Mouse (Mus musculus) forebrain, embryonic 11.5 days (tissue): Measurements from ENCODE around the gene Hdc. TPM values are rescaled to one million over a fixed set of nuclear protein-coding genes. Genes with fewer than 3 reads are reported as not detected.

Experiments used
- ATAC-seq: fragments of 200-750 bp; cut with Nextera tagmentation; replicated peaks from 2 replicates; pipeline ENCODE4 v1.8.0; 2017; ENCODE audit warnings: moderate TSS enrichment; ENCODE audit not compliant: low FRiP score
- DNase-seq: peaks from one replicate; pipeline ENCODE4 v3.0.0-alpha.2; 2017; ENCODE audit warnings: low spot score
- H3K27ac ChIP-seq: fragments of 300-500 bp; sonication (generic); 2 replicates; pipeline ENCODE4 v1.5.1; 2014; ENCODE audit warnings: low read depth, low read length
- H3K27me3 ChIP-seq: fragments of 300-500 bp; sonication (generic); 2 replicates; pipeline ENCODE4 v1.6.1; 2014; ENCODE audit warnings: mild to moderate bottlenecking, low read length, mixed read lengths; ENCODE audit not compliant: control insufficient read depth, insufficient read depth
- H3K36me3 ChIP-seq: fragments of 300-500 bp; sonication (generic); 2 replicates; pipeline ENCODE4 v1.6.1; 2014; ENCODE audit warnings: mild to moderate bottlenecking, low read length, moderate library complexity, mixed read lengths; ENCODE audit not compliant: control insufficient read depth, insufficient read depth
- H3K4me1 ChIP-seq: fragments of 300-500 bp; sonication (generic); replicated peaks from 2 replicates; pipeline ENCODE4 v1.6.1; 2014; ENCODE audit warnings: low read length, mixed read lengths; ENCODE audit not compliant: control insufficient read depth, insufficient read depth
- H3K4me2 ChIP-seq: fragments of 300-500 bp; sonication (generic); 2 replicates; pipeline ENCODE4 v1.6.1; 2014; ENCODE audit warnings: low read depth, mild to moderate bottlenecking, low read length, moderate library complexity, mixed read lengths; ENCODE audit not compliant: severe bottlenecking
- H3K4me3 ChIP-seq: fragments of 300-500 bp; sonication (generic); 2 replicates; pipeline ENCODE4 v1.5.1; 2014; ENCODE audit warnings: low read depth, low read length
- H3K9ac ChIP-seq: fragments of 300-500 bp; sonication (generic); 2 replicates; pipeline ENCODE4 v1.6.1; 2014; ENCODE audit warnings: low read length
- H3K9me3 ChIP-seq: fragments of 300-500 bp; sonication (generic); 2 replicates; pipeline ENCODE4 v1.6.1; 2016; ENCODE audit warnings: low read length, mixed read lengths; ENCODE audit not compliant: control insufficient read depth
- WGBS: fragments of 180-500 bp; shearing (Covaris S2); extraction: QIAGEN DNeasy Blood & Tissue Kit; methylation state at CpG from one replicate; pipeline ENCODE4 v1.1.7; 2014; 5-methylcytosine and 5-hydroxymethylcytosine counted together
- polyA plus RNA-seq: library from polyadenylated mRNA; unstranded; fragments of >200 nt; fragmentation: Nextera tagmentation; extraction: Ambion mirVana; gene quantifications from 2 replicates; pipeline ENCODE4 v1.2.1, GENCODE M21; 2014

Gene Hdc
- polyA plus RNA-seq, 1 experiment from 2014 or later, result 0.75 TPM

- 90% methylated on average over 7 of the region's 7 CpGs for WGBS
- H3K27me3 ChIP-seq, result no peaks in the 10 kb centered on the region
- no peaks in the 10 kb centered on the region for H3K9me3 ChIP-seq
- DNase-seq (no peak), ATAC-seq (no peak)
- H3K4me2 ChIP-seq, result no peak overlapping the region
- no peak overlapping the region for H3K9ac ChIP-seq
- H3K27ac ChIP-seq, result no peak overlapping the region
- H3K36me3 ChIP-seq, result no peaks in the 10 kb centered on the region
- H3K4me3 ChIP-seq, result no peak overlapping the region
- no peaks in the 10 kb centered on the region for H3K4me1 ChIP-seq
Observed at GRCm38 (mm10) chr2:126596347-126597072, 22.6 kb downstream of the Hdc start.

- 0 out of 2 replicates have a peak overlapping the region, but pooled peaks have one; percentile 3 for H3K4me3 ChIP-seq
- no peaks in the 10 kb centered on the region for H3K4me1 ChIP-seq
- peak overlapping the region; percentile 45 for H3K4me2 ChIP-seq
- no peaks in the 10 kb centered on the region for H3K36me3 ChIP-seq
- H3K27ac ChIP-seq, result no peak overlapping the region
- DNase-seq, result peak; percentile 87
- peak overlapping the region; percentile 45 for H3K9ac ChIP-seq
- H3K27me3 ChIP-seq, result no peaks in the 10 kb centered on the region
- no peaks in the 10 kb centered on the region for H3K9me3 ChIP-seq
- 31% methylated on average over 26 of the region's 26 CpGs for WGBS
- peak; percentile 56; the same call in 1 of the 2 replicates for ATAC-seq
Observed at GRCm38 (mm10) chr2:126593831-126594610, 25.1 kb downstream of the Hdc start.

- no peaks in the 10 kb centered on the region for H3K9me3 ChIP-seq
- WGBS, result 91% methylated on average over 4 of the region's 4 CpGs
- no peak overlapping the region for H3K4me3 ChIP-seq
- no peak overlapping the region for H3K4me2 ChIP-seq
- no peak for DNase-seq
- no peak overlapping the region for H3K9ac ChIP-seq
- no peaks in the 10 kb centered on the region for H3K27me3 ChIP-seq
- no peak overlapping the region for H3K27ac ChIP-seq
- H3K36me3 ChIP-seq, result no peaks in the 10 kb centered on the region
- no peak for ATAC-seq
- no peaks in the 10 kb centered on the region for H3K4me1 ChIP-seq
Observed at GRCm38 (mm10) chr2:126591304-126591703, 27.8 kb downstream of the Hdc start.

- H3K4me1 ChIP-seq, result no peaks in the 10 kb centered on the region
- 84% methylated on average over 3 of the region's 3 CpGs for WGBS
- no peaks in the 10 kb centered on the region for H3K36me3 ChIP-seq
- no peaks in the 10 kb centered on the region for H3K9me3 ChIP-seq
- H3K27ac ChIP-seq, result no peak overlapping the region
- no peak overlapping the region for H3K9ac ChIP-seq
- no peak overlapping the region for H3K4me3 ChIP-seq
- ATAC-seq (no peak), DNase-seq (no peak)
- no peak overlapping the region for H3K4me2 ChIP-seq
- H3K27me3 ChIP-seq, result no peaks in the 10 kb centered on the region
Observed at GRCm38 (mm10) chr2:126587468-126587867, 31.6 kb downstream of the Hdc start.

GRCm38 (mm10) chr2:126584621-126585369, 34.3 kb downstream of the Hdc start:
- no peaks in the 10 kb centered on the region for H3K27me3 ChIP-seq
- WGBS, result 82% methylated on average over 8 of the region's 8 CpGs
- H3K9me3 ChIP-seq, result no peaks in the 10 kb centered on the region
- H3K36me3 ChIP-seq, result no peaks in the 10 kb centered on the region
- DNase-seq (no peak), ATAC-seq (no peak)
- H3K4me3 ChIP-seq, result no peak overlapping the region
- H3K9ac ChIP-seq, result no peak overlapping the region
- H3K4me2 ChIP-seq, result no peak overlapping the region
- H3K4me1 ChIP-seq, result no peaks in the 10 kb centered on the region
- no peak overlapping the region for H3K27ac ChIP-seq

- Histone ChIP-seq H3K27me3 (no peaks in the 10 kb centered on the region), H3K9ac (no peak overlapping the region), H3K27ac (no peak overlapping the region), H3K9me3 (no peaks in the 10 kb centered on the region), H3K4me3 (no peak overlapping the region), H3K4me1 (no peaks in the 10 kb centered on the region), H3K36me3 (no peaks in the 10 kb centered on the region), H3K4me2 (no peak overlapping the region)
- DNase-seq, result no peak
- no peak for ATAC-seq
- WGBS, result 79% methylated on average over 6 of the region's 6 CpGs
Observed at GRCm38 (mm10) chr2:126583960-126584359, 35.1 kb downstream of the Hdc start.

GRCm38 (mm10) chr2:126579282-126579681, 39.8 kb downstream of the Hdc start:
- no peaks in the 10 kb centered on the region for H3K36me3 ChIP-seq
- no peaks in the 10 kb centered on the region for H3K9me3 ChIP-seq
- no peak overlapping the region for H3K4me3 ChIP-seq
- DNase-seq (no peak), ATAC-seq (no peak)
- no peak overlapping the region for H3K27ac ChIP-seq
- 94% methylated on average over 1 of the region's 1 CpGs for WGBS
- H3K27me3 ChIP-seq, result no peaks in the 10 kb centered on the region
- no peaks in the 10 kb centered on the region for H3K4me1 ChIP-seq
- H3K4me2 ChIP-seq, result no peak overlapping the region
- no peak overlapping the region for H3K9ac ChIP-seq

- no peaks in the 10 kb centered on the region for H3K9me3 ChIP-seq
- DNase-seq (no peak), ATAC-seq (no peak)
- 88% methylated on average over 5 of the region's 5 CpGs for WGBS
- H3K4me3 ChIP-seq, result no peak overlapping the region
- H3K9ac ChIP-seq, result no peak overlapping the region
- H3K4me2 ChIP-seq, result no peak overlapping the region
- no peak overlapping the region for H3K27ac ChIP-seq
- H3K36me3 ChIP-seq, result no peaks in the 10 kb centered on the region
- no peaks in the 10 kb centered on the region for H3K4me1 ChIP-seq
- H3K27me3 ChIP-seq, result no peaks in the 10 kb centered on the region
Observed at GRCm38 (mm10) chr2:126577362-126577761, 41.7 kb downstream of the Hdc start.
